Mouse (Mus musculus) gastrocnemius, adult 18-20 months (tissue): ENCODE measurements around the gene Gm428. TPM values are rescaled to one million over a fixed set of nuclear protein-coding genes. Genes with fewer than 3 reads are reported as not detected.
"Not testable (repeated sequence)": the region's sequence is repeated elsewhere in the genome, so short reads cannot be mapped to it uniquely, and the experiment has no call there.

Experiments used
- DNase-seq: peaks from one replicate; pipeline ENCODE4 v3.0.0; 2021; ENCODE audit warnings: low spot score
- long read RNA-seq, 2 experiments: library from polyadenylated mRNA; stranded (forward); transcript quantifications; one replicate each; pipeline ENCODE4 v2.0.0; 2021
- total RNA-seq, 2 experiments: library from RNA; stranded (reverse); gene quantifications; 2 replicates each; pipeline ENCODE4 v1.2.3; 2021

The Gm428 gene
- total RNA-seq: not detected
- long read RNA-seq, experiment 1: 0 reads
- long read RNA-seq, experiment 2: 0 reads

DNA sequence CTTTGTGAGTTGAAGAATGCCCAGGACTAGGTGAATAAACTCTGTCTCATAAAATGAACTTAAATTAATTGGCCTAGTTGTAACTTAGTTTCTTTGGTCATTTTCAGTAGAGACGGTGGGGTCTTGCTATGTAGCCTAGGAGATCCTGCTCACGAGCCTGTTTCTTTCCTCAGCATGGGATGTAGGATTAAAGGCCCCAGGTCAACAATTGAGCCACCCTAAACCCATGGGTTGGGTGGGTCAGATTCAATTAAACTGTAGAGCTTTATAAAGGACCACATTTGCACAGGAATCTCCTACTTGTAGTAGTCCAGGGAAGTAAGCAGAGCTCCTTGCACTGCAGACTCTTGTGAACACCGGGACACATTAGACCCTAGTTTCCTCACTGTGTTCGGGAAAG lies at the start of gene Gm428:
Gene Gm428, plus strand, starts transcription at position 301 of the 400 bp plus-strand sequence.
- DNase-seq: not testable (repeated sequence)

DNA sequence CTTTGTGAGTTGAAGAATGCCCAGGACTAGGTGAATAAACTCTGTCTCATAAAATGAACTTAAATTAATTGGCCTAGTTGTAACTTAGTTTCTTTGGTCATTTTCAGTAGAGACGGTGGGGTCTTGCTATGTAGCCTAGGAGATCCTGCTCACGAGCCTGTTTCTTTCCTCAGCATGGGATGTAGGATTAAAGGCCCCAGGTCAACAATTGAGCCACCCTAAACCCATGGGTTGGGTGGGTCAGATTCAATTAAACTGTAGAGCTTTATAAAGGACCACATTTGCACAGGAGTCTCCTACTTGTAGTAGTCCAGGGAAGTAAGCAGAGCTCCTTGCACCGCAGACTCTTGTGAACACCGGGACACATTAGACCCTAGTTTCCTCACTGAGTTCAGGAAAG lies 45.5 kb upstream of the Gm428 start, which contains the start of gene Gm11236:
Gene Gm11236, plus strand, starts transcription at position 301 of the 400 bp plus-strand sequence.
- not testable (repeated sequence) for DNase-seq

DNA sequence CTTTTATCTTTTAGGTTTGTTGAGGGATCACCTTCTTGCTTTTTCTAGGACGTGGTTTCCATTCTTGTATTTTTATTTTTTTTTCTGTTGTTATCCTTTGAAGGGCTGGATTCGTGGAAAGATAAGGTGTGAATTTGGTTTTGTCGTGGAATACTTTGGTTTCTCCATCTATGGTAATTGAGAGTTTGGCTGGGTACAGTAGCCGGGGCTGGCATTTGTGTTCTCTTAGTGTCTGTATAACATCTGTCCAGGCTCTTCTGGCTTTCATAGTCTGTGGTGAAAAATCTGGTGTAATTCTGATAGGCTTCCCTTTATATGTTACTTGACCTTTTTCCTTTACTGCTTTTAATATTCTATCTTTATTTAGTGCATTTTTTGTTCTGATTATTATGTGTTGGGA lies 21.5 kb upstream of the Gm428 start:
- DNase-seq: not testable (repeated sequence)

DNA sequence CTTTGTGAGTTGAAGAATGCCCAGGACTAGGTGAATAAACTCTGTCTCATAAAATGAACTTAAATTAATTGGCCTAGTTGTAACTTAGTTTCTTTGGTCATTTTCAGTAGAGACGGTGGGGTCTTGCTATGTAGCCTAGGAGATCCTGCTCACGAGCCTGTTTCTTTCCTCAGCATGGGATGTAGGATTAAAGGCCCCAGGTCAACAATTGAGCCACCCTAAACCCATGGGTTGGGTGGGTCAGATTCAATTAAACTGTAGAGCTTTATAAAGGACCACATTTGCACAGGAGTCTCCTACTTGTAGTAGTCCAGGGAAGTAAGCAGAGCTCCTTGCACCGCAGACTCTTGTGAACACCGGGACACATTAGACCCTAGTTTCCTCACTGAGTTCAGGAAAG lies 15.3 kb upstream of the Gm428 start, which contains the start of gene Gm11239:
Gene Gm11239, plus strand, starts transcription at position 301 of the 400 bp plus-strand sequence.
- DNase-seq: not testable (repeated sequence)

DNA sequence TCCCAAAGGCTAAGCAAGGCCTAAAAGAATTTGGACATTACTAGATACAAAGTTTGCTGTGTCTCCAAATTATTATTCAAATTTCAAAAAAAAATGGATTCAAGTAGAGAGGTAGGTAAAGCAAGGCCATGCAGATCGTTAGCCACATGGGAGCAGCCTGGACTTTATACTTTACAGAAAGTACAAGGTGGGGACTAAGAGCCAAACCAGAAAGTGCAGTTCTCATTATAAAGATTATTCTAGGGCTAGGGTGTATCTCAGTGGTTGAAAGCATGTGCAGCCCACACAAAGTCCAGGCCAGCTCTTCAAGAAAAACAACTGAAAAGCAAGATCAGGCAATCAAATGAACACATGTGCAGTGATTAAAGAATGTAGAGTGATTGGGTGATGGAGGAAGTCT lies 35.4 kb downstream of the Gm428 start:
- DNase-seq: no peak

DNA sequence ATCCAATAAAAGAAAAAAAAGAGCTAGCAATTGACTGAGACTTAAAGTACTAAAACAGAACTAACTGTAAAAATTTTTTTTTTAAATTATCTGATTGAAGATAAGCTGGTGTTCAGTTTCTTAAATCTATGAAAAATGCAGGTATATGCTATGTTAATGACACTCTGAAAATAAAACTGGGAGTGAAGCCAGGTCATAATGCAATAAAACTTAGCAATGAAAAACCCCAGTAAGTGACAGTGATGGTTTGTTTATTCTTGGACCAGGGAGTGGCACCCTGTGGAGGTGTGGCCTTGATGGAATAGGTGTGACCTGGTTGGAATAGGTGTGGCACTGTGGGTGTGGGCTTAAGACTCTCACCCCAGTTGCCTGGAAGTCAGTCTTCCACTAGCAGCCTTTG lies 36.5 kb downstream of the Gm428 start:
- DNase-seq: no peak

Other genes with a start within 250 kb of the Gm428 start
- gene Gm11238, start 75.6 kb upstream of the Gm428 start, total RNA-seq: not detected
- gene Gm11237, start 60.5 kb upstream of the Gm428 start, total RNA-seq: not detected
- not detected for gene Gm11236, start 45.4 kb upstream of the Gm428 start, total RNA-seq
- gene Gm11239, start 15.2 kb upstream of the Gm428 start, total RNA-seq: not detected
- gene Rasef, start 107.5 kb downstream of the Gm428 start, total RNA-seq: not detected
- gene Gm11758, start 192.8 kb downstream of the Gm428 start, total RNA-seq: not detected
- not detected for gene Gm11757, start 207.6 kb downstream of the Gm428 start, total RNA-seq
- gene Gm13871, start 222.4 kb downstream of the Gm428 start, total RNA-seq: not detected
- 1 to 10 TPM in 1 of 2 experiments, under 1 TPM in 1; 0.91 to 1.7 TPM for gene Gm11756, start 237.2 kb downstream of the Gm428 start, total RNA-seq